Mouse (Mus musculus) forebrain, embryonic 14.5 days (tissue): Measurements from ENCODE around the gene Bmp8b. TPM values are rescaled to one million over a fixed set of nuclear protein-coding genes. Genes with fewer than 3 reads are reported as not detected.

Experiments used
- polyA plus RNA-seq: library from polyadenylated mRNA; unstranded; fragments of >200 nt; fragmentation: Nextera tagmentation; extraction: Ambion mirVana; gene quantifications from 2 replicates; pipeline ENCODE4 v1.2.1, GENCODE M21; 2014

The Bmp8b gene
- polyA plus RNA-seq, 1 experiment from 2014 or later: 0.08 TPM

Other genes starting within 250 kb of the Bmp8b start
- 73.7 and 77.7 TPM in 2 replicates for gene Cap1, start 219.1 kb upstream of the Bmp8b start, polyA plus RNA-seq
- gene Mfsd2a, start 144.0 kb upstream of the Bmp8b start, polyA plus RNA-seq: 31.3 and 36.8 TPM in 2 replicates
- gene Mycl, start 109.5 kb upstream of the Bmp8b start, polyA plus RNA-seq: 70.5 and 77.4 TPM in 2 replicates
- 29.4 and 32.7 TPM in 2 replicates for gene Trit1, start 88.6 kb upstream of the Bmp8b start, polyA plus RNA-seq
- gene Oxct2b, start 11.1 kb downstream of the Bmp8b start, polyA plus RNA-seq: 0.13 and 0.35 TPM in 2 replicates
- gene Ppie, start 34.8 kb downstream of the Bmp8b start, polyA plus RNA-seq: 86.4 and 88.3 TPM in 2 replicates
- gene Hpcal4, start 78.1 kb downstream of the Bmp8b start, polyA plus RNA-seq: 19.9 and 34.7 TPM in 2 replicates
- gene Nt5c1a, start 96.3 kb downstream of the Bmp8b start, polyA plus RNA-seq: not detected in 2 replicates
- gene Heyl, start 128.4 kb downstream of the Bmp8b start, polyA plus RNA-seq: 5.4 and 6.7 TPM in 2 replicates
- gene Pabpc4, start 157.2 kb downstream of the Bmp8b start, polyA plus RNA-seq: 35.6 and 36.3 TPM in 2 replicates
- gene Oxct2a, start 218.5 kb downstream of the Bmp8b start, polyA plus RNA-seq: not detected in 2 replicates
- gene Bmp8a, start 238.1 kb downstream of the Bmp8b start, polyA plus RNA-seq: 0.09 TPM in 1 of 2 replicates, not detected in the other